Mouse (Mus musculus): Measurements from ENCODE around the gene Htr7.

The Htr7 gene

GRCm38 (mm10) chr19:36057231-36057811 lies at the start of gene Htr7:
Gene Htr7, minus strand, starts transcription at chr19:36057507.
- DNase-seq, result no peak

GRCm38 (mm10) chr19:36103909-36104308 lies 46.6 kb upstream of the Htr7 start:
- DNase-seq, result no peak

- DNase-seq, result no peak
Measured at GRCm38 (mm10) chr19:36098916-36099315, 41.6 kb upstream of the Htr7 start.

GRCm38 (mm10) chr19:36098265-36098664 lies 41.0 kb upstream of the Htr7 start:
- no peak for DNase-seq

GRCm38 (mm10) chr19:36097194-36097593 lies 39.9 kb upstream of the Htr7 start:
- no peak for DNase-seq

GRCm38 (mm10) chr19:36090781-36091180 lies 33.5 kb upstream of the Htr7 start:
- DNase-seq, result no peak

- peak; percentile 87 for DNase-seq
Measured at GRCm38 (mm10) chr19:36083262-36084225, 26.2 kb upstream of the Htr7 start, which contains the start of gene Rpp30. Gene Rpp30, plus strand, starts transcription at chr19:36083716.

GRCm38 (mm10) chr19:36082606-36083261 lies 25.4 kb upstream of the Htr7 start:
- peak; percentile 10 for DNase-seq

GRCm38 (mm10) chr19:36062801-36063529 lies 5.7 kb upstream of the Htr7 start:
- DNase-seq, result no peak

GRCm38 (mm10) chr19:36056502-36057221 lies 645 bp downstream of the Htr7 start:
- DNase-seq, result no peak

GRCm38 (mm10) chr19:36046046-36046445 lies 11.3 kb downstream of the Htr7 start:
- no peak for DNase-seq

GRCm38 (mm10) chr19:36014836-36015235 lies 42.5 kb downstream of the Htr7 start:
- DNase-seq, result no peak

GRCm38 (mm10) chr19:36006277-36006676 lies 51.0 kb downstream of the Htr7 start:
- no peak for DNase-seq

GRCm38 (mm10) chr19:36004961-36005360 lies 52.3 kb downstream of the Htr7 start:
- no peak for DNase-seq

- DNase-seq, result no peak
Measured at GRCm38 (mm10) chr19:36002476-36003445, 54.5 kb downstream of the Htr7 start.

- no peak for DNase-seq
Measured at GRCm38 (mm10) chr19:36001512-36001911, 55.8 kb downstream of the Htr7 start.

- DNase-seq, result no peak
Measured at GRCm38 (mm10) chr19:36000955-36001354, 56.4 kb downstream of the Htr7 start.

- no peak for DNase-seq
Measured at GRCm38 (mm10) chr19:35997384-35997783, 59.9 kb downstream of the Htr7 start.

- DNase-seq, result no peak
Measured at GRCm38 (mm10) chr19:35987461-35987860, 69.8 kb downstream of the Htr7 start.

GRCm38 (mm10) chr19:35974681-35975080 lies 82.6 kb downstream of the Htr7 start:
- no peak for DNase-seq

- no peak for DNase-seq
Measured at GRCm38 (mm10) chr19:35957656-35958055, 99.7 kb downstream of the Htr7 start.

All from cerebellum, adult 11-12 months (tissue).